Mouse (Mus musculus) erythroid progenitor cell, adult 5-6 weeks (primary cell): ENCODE measurements around the gene Sipa1l1. TPM values are rescaled to one million over a fixed set of nuclear protein-coding genes. Genes with fewer than 3 reads are reported as not detected.

Source experiments
- ATAC-seq: replicated peaks from 2 replicates; pipeline ENCODE4 v1.8.0; 2016; ENCODE audit warnings: moderate number of reproducible peaks, mild to moderate bottlenecking, moderate TSS enrichment, inconsistent platforms; ENCODE audit not compliant: poor library complexity, low FRiP score, severe bottlenecking
- total RNA-seq, 2 experiments: library from RNA; stranded (forward) in 1 of 2; stranded (reverse) in 1 of 2; fragments of 150-400 nt in 1 of 2; fragments of 186-747, 209-891 nt in 1 of 2; gene quantifications; 2 replicates each; pipeline versions ENCODE4 v1.2.3 to v1.2.4; 2015 to 2017; ENCODE audit warnings: low replicate concordance in 2 of 2

Sipa1l1 gene
- total RNA-seq, 2 experiments from 2014 or later: 4.3 to 7.1 TPM

DNA sequence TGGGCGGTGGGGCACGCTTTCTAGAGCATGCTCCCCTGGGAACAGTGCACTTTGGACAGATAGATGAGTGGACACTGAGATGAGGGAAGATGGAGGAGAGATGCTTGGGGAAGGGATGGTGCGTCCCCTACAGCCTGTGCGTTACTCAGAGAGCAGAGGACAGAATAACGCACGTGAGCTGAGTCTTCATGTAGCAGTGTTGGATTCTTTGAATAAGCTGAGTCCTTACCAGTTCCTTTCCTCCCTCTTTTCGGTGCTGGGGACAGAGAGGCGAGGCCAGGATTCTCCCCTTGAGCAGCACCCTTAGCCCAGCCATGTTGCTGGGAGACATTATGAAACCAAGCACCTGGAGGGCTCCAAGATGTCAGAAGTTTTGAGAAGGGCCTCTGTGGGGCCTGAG is 152.3 kb downstream of the Sipa1l1 start:
- ATAC-seq: no peak

DNA sequence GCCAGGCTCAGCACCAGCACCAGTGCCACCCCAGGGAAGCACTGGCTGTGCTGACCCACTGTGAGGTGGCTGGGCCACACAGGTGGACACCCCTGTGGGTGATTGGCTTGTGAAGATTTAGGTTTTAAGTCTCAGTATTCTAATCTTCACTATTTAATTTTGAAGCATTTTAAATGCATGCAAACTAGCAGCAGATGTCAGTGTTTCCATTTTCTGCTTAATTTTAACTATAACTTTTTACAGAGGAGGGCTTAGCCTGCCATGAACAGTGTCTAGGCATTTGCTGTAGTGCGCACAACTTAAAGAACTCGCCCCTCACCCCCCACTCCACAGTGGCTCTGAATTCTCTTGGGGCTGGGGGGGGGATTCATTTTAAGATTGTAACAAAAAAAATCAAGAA is 152.7 kb downstream of the Sipa1l1 start:
- ATAC-seq: no peak

DNA sequence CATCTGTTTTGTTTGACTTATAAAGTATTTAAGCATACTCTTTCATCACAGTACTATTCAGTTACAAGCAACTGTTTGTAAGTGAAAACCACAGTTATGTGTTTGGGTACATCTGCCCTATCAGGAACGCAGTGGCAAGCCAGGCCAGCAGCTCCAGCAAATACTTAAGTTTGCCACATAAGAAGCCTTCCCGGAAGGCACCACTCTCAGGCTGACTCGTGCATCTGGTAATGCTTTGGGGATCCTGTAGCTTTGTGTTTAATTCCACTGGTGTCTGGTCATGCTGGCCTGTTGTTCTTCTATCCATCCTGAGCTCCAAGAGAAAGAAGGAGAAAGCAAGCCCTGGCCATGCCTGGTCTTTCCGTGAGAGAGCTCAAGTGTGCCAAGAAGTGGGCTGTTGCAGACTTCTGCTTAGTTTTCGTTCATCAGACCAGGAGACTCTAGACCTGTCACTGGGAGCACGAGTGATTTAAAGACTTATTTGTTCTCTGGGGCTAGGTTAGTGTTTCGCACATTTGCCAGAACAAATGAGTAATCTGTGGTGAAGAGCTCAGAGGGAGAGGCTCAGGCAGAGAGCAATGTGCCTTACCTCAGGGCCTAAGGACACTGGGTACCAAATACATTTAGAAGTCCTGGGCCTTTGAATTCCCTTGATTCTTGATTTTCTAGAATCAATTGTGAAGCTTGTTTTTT is 153.8 kb downstream of the Sipa1l1 start:
- no peak for ATAC-seq

- ATAC-seq: no peak
Measured at GRCm38 (mm10) chr12:82324621-82325020, 155.5 kb downstream of the Sipa1l1 start.

- no peak for ATAC-seq
Measured at GRCm38 (mm10) chr12:82325502-82325901, 156.4 kb downstream of the Sipa1l1 start.

DNA sequence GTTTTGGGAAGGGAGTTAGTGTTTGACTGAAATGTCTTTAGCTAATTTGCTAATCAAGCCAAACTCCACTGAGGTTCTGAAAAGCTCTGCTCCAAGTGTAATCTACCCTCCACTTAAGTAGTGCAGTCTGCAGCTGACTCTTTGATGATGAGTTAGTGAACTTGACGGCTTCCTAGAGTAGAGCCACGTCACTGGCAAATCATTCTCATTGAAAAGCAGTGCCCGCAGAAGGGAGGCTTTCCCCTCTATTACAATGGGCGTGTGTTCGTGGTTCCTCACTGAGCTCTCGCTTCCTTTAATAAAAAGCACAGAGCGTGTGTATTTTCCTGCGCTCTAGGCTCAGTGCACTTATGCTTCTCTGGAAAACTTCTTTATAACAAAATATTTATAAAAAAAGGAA is 157.3 kb downstream of the Sipa1l1 start:
- no peak for ATAC-seq

GRCm38 (mm10) chr12:82328112-82328511 is 159.0 kb downstream of the Sipa1l1 start:
- ATAC-seq: no peak

DNA sequence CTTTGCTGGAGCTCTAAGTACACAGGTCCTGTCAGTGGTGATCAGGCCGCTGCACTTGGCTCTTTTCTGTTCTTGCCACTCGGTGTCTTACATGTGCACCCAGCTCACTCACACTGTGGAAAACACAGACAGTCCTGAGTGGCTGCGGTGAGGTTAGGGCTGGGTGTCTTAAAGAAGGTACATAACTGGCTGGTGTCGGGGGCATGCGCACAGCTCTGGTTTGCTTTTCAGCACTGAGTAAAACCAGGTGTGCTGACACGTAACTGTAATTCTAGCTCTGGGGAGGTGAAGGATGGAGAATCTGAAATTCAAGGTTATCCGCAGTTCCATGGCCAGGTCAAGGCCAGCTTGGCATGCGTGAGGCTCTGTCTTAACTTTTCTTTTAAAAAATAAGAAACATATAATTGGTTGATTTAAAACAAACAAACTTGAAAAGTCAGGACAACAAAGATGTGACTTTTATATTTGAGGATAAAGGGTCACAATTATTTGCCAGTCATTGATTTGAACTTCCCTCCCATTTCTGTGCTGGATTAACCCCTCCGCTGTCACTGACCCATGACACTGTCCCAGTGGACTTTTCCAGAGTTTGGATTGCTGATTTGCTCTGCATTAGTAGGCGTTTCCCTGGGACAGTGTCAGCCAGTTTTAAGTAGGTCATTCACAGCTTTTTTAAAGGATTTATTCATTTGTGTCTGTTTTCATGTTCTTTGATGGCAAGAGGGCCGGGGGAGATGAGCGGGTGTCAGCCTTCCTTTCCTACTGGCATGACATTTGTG is 163.9 kb downstream of the Sipa1l1 start:
- ATAC-seq: no peak

- no peak for ATAC-seq
Measured at GRCm38 (mm10) chr12:82333999-82334398, 164.9 kb downstream of the Sipa1l1 start.

DNA sequence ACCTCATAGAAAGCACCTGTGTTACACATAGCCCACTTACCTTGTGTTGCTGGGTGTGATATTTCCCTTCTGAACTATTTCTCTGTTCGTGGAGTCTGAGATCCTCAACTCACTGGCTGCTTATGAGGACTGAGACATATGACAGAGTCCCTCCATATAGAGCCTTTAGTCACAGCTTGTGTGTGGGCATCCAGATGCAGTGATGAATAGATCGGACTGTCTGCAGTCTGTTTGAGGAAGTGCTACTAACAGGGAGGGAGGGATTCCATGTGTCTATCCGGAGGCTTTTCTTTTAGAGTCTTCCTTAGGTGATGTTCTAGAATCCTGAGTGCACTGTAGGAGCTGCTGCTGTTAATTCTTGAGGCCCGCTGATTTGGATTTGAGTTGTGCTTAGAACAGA is 165.4 kb downstream of the Sipa1l1 start:
- no peak for ATAC-seq

DNA sequence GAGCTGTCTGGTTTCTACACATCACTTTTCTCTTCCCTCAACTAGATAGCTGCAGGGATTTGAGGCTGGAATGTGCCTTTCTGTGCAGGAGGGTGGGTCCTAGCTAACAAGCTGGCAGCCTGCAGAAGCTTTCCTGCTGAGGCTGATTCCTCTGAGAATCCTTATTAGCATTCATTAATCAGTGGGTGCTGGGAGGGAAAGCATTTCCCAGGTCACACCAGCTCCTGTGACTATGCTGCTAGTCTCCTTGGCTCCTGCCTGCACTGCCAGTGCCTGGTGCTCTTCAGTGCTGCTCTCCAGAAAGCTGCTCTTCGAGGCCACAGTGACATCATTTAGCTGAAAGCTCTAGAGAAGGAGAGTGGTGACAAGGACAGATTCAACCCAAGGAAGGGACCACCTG is 166.0 kb downstream of the Sipa1l1 start:
- no peak for ATAC-seq

GRCm38 (mm10) chr12:82338550-82338949 is 169.4 kb downstream of the Sipa1l1 start:
- no peak for ATAC-seq

DNA sequence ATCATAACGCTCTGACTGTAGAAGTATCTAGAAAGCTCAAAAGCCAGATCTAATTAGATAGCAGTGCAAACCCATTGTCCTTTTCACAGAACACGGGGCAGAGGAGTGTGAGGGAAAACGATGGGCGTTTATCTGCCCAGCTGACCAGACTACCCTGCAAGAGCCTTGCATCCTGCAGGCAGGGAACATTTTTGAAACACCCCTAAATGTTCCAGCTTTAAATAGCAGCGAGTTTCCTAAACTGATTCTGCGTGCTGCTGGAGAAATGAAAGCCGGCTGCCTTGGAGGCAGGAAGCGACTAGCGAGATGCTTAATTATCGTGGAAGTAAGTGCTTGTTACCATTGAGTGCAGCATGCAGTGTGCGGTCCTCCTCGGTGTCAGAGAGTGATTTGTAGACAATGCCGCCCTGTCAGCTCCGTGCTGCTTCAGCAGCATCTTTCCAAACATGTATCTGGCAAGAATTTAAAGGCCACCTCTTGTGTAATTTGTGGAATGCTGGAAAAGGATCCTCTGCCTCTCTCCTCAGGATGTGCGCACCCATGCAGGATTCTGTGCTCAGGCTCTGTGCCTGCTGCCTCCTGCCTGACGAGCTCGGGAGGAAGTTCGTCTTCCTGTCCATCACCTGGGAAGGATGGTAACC is 170.2 kb downstream of the Sipa1l1 start:
- no peak for ATAC-seq

DNA sequence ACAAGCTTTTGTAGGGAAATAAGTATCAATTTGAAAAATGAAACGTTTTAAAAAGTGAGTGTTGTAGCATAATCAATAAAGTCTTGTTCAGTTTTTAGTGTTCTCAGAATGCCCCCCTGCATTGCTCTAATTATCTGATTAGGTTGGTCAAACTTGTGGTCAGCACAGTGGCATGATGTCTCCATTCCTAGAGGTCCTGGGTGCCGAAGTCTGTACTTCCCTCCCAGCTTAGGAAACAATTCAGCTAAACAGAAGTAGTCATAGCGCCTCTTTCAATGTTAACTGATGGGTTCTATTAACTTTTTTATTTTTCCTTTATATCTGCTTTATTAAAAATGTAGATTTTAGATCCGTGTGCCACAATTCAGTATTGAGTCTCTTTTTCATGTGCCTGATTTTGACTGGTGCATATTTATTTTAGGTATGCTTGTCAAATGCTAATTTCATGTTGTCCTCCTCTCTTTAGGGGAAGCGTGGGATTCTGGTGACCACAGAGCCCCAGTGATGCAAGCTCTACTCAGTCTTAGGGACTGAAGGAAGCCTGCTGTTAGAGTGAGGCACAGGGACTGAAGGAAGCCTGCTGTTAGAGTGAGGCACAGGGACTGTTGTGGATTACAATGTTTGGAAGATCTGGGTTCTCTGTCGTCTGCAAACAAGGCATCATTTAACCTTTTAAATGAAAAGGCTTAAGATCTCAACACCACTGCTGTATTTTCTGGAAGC is 171.2 kb downstream of the Sipa1l1 start:
- ATAC-seq: no peak

DNA sequence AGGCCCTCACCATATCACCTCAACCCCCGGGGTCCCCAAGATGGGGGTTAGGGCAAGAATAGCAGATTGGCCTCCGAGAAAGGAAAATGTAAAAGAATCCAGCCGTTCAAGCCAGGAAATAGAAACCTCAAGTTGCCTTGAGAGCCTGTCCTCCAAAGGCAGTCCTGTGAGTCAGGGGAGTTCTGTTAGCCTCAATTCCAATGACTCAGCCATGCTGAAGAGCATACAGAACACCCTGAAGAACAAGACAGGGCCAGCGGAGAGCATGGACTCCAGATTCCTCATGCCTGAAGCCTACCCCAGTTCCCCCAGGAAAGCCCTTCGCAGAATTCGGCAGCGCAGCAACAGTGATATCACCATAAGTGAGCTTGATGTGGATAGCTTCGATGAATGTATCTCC is 172.1 kb downstream of the Sipa1l1 start:
- no peak for ATAC-seq

GRCm38 (mm10) chr12:82341696-82342095 is 172.6 kb downstream of the Sipa1l1 start:
- no peak for ATAC-seq

DNA sequence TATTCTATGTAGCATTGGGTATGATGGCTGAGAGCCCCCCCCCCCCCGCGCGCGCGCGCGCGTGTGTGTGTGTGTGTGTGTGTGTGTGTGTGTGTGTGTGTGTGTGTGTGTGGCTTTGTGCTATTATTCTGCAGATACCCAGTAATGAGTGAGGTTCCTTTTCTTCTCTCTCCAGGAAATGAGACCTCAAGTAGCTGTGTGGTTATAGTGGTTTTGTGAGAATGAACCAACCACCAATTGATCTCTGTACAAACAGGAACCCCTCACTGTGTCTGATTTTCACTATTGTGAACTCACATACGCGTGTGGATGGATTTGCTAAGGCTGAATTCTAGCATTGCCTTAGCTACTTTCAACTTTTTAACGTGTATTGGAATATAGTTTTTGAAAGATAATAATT is 181.0 kb downstream of the Sipa1l1 start:
- no peak for ATAC-seq

DNA sequence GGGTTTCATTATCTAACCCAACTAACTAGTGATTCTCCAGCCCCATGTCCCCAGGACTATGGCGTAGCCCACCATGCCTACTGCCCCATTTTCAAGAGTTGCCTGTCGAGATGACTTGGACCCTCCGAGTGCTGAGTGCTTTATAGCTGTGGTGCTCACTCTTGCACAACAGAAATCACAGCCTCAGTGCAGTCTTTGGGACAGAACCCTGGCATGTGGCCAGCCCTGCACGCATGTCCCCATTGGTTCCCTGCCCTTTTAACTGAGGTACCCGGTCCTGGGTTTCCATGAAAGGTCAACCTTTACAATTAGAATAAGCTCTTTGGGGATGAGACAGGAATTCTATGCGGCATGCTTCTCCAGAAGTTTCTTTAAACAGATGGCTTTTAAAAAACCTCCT is 181.8 kb downstream of the Sipa1l1 start:
- no peak for ATAC-seq

GRCm38 (mm10) chr12:82353660-82354059 is 184.5 kb downstream of the Sipa1l1 start:
- ATAC-seq: no peak

- no peak for ATAC-seq
Measured at GRCm38 (mm10) chr12:82355419-82356149, 186.5 kb downstream of the Sipa1l1 start.
